Mouse (Mus musculus) spleen, adult 2 months (tissue): ENCODE results near the gene Myh9.

Experiments
- CTCF ChIP-seq: fragments of 200-500 bp; IDR thresholded peaks from 2 replicates; pipeline ENCODE4 v1.5.1; 2011; ENCODE audit warnings: mild to moderate bottlenecking, inconsistent platforms; ENCODE audit not compliant: insufficient read depth, insufficient read length, insufficient replicate concordance; ENCODE audit errors: extremely low read depth
- POLR2A ChIP-seq: fragments of 200-500 bp; IDR thresholded peaks from 2 replicates; pipeline ENCODE4 v1.6.1; 2011; ENCODE audit warnings: low read depth, low read length, inconsistent platforms

DNA sequence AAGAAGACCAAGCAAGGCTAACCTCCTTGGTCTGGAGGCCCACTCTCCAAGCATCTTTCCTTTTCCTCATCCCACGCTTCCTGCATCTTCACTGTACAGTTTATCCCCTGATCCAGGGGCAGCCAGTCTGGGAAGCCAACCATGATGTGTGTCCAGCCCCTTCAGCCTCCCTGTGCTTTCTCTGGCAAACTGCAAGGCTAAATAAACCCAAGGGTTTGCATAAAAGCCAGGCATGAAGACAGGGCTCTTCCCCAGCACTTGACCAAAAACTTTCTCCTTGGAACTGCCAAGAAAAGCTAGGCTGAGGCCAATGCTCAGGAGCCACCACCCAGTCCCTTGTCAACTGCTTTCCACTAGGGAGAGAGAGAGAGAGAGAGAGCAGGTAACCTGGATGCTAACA is 32.5 kb downstream of the Myh9 start:
- TF ChIP-seq POLR2A = no peak
- no peak for TF ChIP-seq CTCF
